Mouse (Mus musculus) yolk sac, embryonic 10.5 days (tissue): Measurements from ENCODE around the gene Dusp1.

Source experiments
- DNase-seq: peaks from one replicate; pipeline ENCODE4 v3.0.0-alpha.2; 2017; ENCODE audit warnings: low spot score

Dusp1 gene

GRCm38 (mm10) chr17:26502808-26503671 lies 58.9 kb downstream of the Dusp1 start:
- DNase-seq, result peak; percentile 56

GRCm38 (mm10) chr17:26501826-26502225 lies 60.1 kb downstream of the Dusp1 start:
- DNase-seq, result no peak

GRCm38 (mm10) chr17:26498626-26499025 lies 63.3 kb downstream of the Dusp1 start:
- DNase-seq, result no peak

GRCm38 (mm10) chr17:26497416-26497923 lies 64.5 kb downstream of the Dusp1 start:
- DNase-seq, result no peak

GRCm38 (mm10) chr17:26494642-26495468 lies 67.1 kb downstream of the Dusp1 start:
- DNase-seq, result no peak

GRCm38 (mm10) chr17:26492246-26492645 lies 69.7 kb downstream of the Dusp1 start:
- DNase-seq, result no peak

- no peak for DNase-seq
Measured at GRCm38 (mm10) chr17:26490910-26491309, 71.0 kb downstream of the Dusp1 start.

- DNase-seq, result no peak
Measured at GRCm38 (mm10) chr17:26490072-26490471, 71.9 kb downstream of the Dusp1 start.

- DNase-seq, result no peak
Measured at GRCm38 (mm10) chr17:26488711-26489403, 73.1 kb downstream of the Dusp1 start.

- DNase-seq, result no peak
Measured at GRCm38 (mm10) chr17:26487917-26488316, 74.0 kb downstream of the Dusp1 start.

- no peak for DNase-seq
Measured at GRCm38 (mm10) chr17:26487266-26487665, 74.7 kb downstream of the Dusp1 start.

- no peak for DNase-seq
Measured at GRCm38 (mm10) chr17:26484626-26485421, 77.1 kb downstream of the Dusp1 start.

GRCm38 (mm10) chr17:26480956-26481355 lies 81.0 kb downstream of the Dusp1 start:
- no peak for DNase-seq

GRCm38 (mm10) chr17:26479619-26480018 lies 82.3 kb downstream of the Dusp1 start:
- no peak for DNase-seq

GRCm38 (mm10) chr17:26478672-26479071 lies 83.3 kb downstream of the Dusp1 start:
- no peak for DNase-seq

- no peak for DNase-seq
Measured at GRCm38 (mm10) chr17:26476871-26477270, 85.1 kb downstream of the Dusp1 start.

- no peak for DNase-seq
Measured at GRCm38 (mm10) chr17:26468102-26468894, 93.6 kb downstream of the Dusp1 start.

GRCm38 (mm10) chr17:26467619-26468018 lies 94.3 kb downstream of the Dusp1 start:
- DNase-seq, result no peak

- DNase-seq, result peak; percentile 51
Measured at GRCm38 (mm10) chr17:26466741-26467150, 95.2 kb downstream of the Dusp1 start.

GRCm38 (mm10) chr17:26464972-26465371 lies 97.0 kb downstream of the Dusp1 start:
- peak; percentile 21 for DNase-seq
